Mouse (Mus musculus) cerebral cortex, adult 2 months (tissue): ENCODE data around the gene Gm47841.

Source experiments
- WGBS: fragments of 180-500 bp; shearing (Covaris S2); methylation state at CpG from one replicate; pipeline ENCODE4 v1.1.7; 2018; 5-methylcytosine and 5-hydroxymethylcytosine counted together

Gm47841 gene

DNA sequence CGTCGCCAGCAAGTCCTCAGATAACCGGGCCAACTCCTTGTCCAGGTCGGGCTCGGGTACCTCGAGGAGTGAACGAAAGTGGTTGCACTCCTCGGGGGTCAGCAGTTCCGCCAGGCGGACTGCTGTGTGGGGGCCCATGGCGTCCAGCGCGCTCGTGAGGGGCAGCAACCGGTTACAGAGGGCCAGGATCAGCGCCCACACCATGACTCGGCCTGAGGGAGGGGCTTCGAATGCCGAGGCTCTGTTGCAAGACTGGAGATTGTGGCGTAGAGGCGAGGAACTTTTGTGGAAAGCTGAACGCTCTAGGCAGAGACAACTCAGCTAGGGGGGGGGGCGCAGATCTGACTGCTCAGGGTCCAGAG, at the start of gene Gm47841:
Gene Gm47841, minus strand, starts transcription at position 204 of the 362 bp plus-strand sequence.
- 10% methylated on average over 22 of the region's 23 CpGs for WGBS

DNA sequence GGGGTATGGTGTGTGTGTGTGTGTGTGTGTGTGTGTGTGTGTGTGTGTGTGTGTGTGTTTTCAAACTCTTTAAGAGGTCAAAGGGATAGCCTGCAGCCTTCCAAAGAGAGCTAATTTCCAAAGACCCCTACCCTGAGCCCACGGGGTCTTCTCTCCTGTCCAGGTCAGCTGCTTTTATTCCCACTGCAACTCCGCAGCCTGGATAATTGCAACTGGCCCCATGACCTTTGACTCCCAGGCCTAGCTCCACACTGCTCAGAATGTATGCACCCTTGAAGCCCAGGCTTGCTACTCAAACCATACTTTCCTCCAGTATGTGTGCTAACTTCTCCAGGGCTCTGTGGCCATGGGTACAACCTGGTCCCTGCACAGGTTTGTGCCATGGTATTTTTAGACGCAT, 48.2 kb upstream of the Gm47841 start:
- 79% methylated on average over 3 of the region's 3 CpGs for WGBS

- 86% methylated on average over 9 of the region's 9 CpGs for WGBS
These were observed 47.8 kb upstream of the Gm47841 start for GRCm38 (mm10) chr15:101094979-101095378.

- WGBS = 89% methylated on average over 6 of the region's 6 CpGs
These were observed 46.8 kb upstream of the Gm47841 start for GRCm38 (mm10) chr15:101093988-101094387.

- WGBS = 49% methylated on average over 25 of the region's 25 CpGs
These were observed 45.8 kb upstream of the Gm47841 start for GRCm38 (mm10) chr15:101092829-101093648.

GRCm38 (mm10) chr15:101092121-101092828, 45.1 kb upstream of the Gm47841 start:
- 60% methylated on average over 14 of the region's 14 CpGs for WGBS

- WGBS = 96% methylated on average over 8 of the region's 8 CpGs
These were observed 44.4 kb upstream of the Gm47841 start for GRCm38 (mm10) chr15:101091551-101091950.

- WGBS = 40% methylated on average over 4 of the region's 4 CpGs
These were observed 41.1 kb upstream of the Gm47841 start for GRCm38 (mm10) chr15:101088291-101088690.

- WGBS = 59% methylated on average over 3 of the region's 3 CpGs
These were observed 39.8 kb upstream of the Gm47841 start for GRCm38 (mm10) chr15:101086956-101087355.

DNA sequence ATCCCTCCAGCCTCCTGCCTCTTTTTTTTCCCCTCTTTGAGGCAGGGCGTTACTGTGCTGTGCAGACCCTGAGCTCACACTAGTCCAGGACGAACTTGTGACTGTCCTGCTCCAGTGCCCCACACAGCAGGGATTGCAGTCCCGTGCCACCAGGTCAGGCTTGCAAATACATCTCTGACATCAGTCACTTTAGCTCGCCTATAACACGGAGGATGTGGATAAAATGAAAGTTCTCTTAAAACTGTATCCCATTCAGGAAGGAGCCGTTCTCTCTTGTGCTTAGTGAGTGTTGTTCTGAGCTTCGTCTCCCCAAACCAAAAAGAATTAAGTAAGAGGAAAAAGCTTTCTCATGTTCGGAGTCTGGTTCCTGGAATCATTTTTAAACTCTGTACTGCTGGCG, 39.3 kb upstream of the Gm47841 start:
- WGBS = 76% methylated on average over 9 of the region's 9 CpGs

- WGBS = 89% methylated on average over 10 of the region's 10 CpGs
These were observed 37.3 kb upstream of the Gm47841 start for GRCm38 (mm10) chr15:101084499-101084898.

DNA sequence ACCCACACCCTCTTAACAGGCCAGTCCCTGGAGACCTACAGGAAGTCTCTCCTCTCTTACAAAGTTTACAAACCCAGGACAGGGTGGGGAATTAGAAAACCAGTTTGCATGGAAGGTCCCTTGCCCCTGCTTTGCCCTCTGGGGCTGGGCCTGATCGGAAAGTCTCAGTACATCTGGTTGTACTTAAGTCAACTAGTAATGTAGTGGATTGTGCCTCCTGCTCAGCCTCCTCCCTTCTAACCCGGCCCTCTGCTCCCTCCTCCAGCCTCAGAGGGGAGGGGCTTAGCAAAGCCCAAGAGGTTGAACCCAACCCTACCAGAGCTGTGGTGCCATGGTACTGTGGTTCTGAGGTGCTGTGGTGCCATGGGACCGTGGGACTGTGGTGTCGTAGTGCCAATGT, 35.0 kb upstream of the Gm47841 start:
- 78% methylated on average over 4 of the region's 4 CpGs for WGBS

DNA sequence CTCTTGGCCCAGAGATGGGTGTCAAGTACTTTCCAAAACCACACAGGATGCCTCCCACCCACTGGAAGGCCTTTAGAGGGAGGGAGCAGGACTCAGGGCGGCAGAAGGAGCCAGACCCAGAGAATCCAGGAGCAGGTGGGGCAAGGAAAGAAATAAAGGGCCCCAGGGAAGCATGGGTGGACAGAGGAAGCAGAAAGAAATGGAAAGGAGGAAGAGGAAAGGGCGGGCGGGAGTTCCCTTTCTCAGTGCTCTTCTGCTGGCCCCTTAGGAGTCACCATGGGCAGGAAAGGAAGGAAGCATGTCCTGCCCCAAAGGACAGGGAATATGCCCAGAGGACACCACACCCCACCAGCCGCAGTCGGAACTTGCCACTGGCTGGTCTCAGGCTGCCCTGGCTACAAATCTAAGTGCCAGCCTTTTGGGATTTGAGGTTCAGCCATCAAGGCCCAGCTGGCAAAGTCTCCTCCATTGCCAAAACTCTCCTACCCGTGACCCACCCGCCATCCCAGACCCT, 33.9 kb upstream of the Gm47841 start:
- WGBS = 86% methylated on average over 7 of the region's 7 CpGs

GRCm38 (mm10) chr15:101080031-101080520, 32.9 kb upstream of the Gm47841 start:
- 87% methylated on average over 9 of the region's 9 CpGs for WGBS

DNA sequence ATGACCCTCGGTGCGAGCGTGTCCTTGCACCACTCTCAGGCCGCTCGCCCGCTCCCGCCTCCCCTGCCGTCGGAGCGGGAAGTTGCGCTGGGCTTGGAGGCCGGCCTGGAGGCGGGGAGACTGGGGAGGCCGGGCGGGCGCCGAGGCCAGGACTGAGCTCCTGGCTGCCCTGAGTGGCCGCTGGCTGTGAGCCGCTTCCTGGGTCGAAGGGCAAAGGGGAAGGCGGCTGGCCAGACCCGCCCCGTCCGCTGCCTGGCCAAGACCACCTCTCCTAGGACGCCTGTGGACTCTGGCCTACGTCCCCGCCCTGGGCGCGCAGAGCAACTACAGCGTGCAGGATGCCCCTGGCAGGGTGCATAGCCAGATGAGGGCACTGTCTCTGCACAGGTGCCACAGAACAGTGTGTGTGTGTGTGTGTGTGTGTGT, 31.5 kb upstream of the Gm47841 start:
- 7% methylated on average over 30 of the region's 30 CpGs for WGBS

DNA sequence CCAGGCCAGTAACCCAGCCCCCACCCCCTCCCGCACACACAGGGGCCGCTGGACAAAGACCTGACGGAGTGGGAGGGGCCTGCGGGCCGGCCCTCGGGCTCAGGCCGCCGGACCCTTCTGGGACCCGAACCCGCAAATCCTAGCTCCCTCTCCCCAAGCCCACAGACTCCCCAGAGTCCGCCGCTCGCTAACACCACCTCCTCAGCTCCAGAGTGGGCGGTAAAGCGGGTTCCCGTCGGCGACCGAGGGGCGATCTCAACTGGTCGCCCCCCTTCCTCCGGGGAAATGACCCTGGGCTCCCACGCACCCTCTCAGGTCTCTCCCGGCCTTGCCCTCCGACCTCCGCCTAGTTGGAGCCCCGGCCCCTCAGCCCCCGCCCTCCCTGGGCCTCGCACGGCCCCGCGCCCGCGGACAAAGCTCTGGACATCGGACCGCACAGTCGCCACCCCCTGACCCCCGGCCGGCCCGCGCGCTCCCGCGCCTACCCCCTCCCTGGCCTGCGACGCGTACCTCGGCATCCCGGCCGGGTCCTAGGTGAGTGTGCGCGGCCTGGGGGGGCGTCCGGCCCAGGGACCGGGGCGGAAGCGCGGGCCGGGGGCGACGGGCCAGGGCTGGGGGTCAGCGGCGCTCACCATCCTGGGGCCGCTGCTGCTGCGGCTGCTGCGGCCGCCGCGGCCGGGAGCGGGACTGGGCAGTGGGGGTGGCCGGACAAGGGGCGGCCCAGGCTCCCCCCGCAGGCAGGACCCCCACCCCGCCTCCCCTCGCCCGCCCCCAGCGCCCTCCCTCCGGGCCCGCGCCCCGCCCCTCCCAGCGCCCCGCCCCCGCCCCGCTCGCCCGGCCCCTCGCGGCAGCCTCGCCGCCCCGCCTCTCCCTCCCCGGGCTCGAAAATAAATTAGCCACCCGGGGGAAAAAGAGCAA, 30.9 kb upstream of the Gm47841 start, which contains the start of gene Fignl2:
Gene Fignl2, minus strand, starts transcription at position 755 of the 918 bp plus-strand sequence.
- 1% methylated on average over 82 of the region's 96 CpGs for WGBS

DNA sequence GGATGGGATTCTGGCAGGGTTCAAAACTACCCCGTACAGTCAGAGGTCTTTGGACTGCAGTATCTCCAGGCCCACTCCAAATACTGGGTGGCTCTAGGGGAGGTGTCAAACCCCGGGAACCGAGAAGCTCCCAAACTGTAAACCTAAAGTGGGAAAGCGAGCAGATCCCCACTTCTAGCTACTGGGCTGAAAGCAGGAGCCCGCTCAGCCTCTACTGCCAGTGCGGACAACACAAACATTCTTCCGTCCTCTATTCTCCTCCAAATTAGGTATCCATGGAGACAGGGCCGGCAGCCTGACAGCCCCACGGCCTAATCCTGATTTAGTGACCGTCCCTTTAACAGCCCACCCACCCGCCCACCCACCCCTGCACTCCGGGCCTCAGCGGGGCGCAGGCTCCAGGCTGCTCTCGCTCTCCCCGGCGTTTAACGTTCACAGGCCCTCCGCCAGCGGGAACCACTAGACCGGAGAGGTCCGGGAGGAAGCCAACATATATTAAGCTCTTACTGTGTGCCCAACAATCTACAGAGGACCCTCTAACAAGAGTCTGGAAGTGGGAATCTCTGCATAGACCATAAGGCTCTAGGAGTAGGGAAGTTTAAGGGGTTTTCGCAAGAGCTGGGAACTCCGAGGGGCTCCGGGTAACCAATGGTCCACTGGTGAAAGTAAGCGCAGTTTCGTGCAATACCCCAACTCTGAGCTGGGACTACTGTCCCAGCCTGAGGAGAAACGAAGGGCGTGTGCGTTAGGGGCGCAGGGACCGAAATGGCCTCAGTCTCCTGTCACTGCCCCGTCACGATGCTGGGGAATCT, 30.0 kb upstream of the Gm47841 start:
- WGBS = 20% methylated on average over 34 of the region's 34 CpGs

DNA sequence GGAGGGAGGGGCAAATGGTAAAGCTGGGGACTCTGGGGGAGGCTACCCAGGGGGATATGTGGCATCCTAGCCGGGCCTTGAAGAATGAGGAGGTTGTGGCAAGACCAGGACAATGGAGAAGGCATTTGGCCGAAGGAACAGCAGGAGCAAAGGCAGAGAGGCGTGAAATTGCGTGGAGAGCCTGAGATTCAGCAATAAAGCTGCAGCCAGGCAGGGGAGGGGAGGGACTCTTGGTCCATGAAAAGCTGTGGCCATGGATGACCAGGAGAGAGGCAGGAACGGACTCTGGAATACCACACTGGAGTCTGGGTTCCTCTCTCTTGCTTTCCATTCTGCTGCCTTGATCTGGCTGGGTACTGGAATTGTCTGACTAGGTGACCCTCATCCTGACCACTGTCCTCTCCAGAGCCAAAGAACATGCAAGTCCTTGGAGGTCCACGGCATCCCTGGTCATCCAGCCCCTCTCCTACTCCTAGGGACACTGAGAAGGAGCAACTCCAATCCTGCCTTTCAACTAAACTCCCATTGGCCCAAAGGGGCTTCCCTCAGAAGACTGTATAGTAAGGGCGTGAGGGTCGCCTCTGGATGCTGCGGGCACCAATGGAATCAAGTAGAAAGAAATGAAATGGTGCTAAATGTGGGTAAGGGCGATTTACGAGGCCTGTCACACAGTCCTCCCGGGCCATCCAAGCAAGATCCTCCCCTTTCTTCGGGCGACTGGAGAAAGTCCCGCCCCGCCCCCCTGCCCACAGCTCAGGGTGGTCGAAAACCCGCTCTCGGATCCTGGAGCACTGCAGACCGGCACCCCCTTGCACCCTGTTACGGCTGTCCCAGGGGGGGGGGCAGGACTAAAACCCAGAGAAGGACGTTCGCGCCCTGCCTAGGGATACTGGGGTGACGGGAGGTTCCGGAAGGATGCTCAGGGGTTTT, 29.1 kb upstream of the Gm47841 start:
- WGBS = 46% methylated on average over 26 of the region's 26 CpGs

DNA sequence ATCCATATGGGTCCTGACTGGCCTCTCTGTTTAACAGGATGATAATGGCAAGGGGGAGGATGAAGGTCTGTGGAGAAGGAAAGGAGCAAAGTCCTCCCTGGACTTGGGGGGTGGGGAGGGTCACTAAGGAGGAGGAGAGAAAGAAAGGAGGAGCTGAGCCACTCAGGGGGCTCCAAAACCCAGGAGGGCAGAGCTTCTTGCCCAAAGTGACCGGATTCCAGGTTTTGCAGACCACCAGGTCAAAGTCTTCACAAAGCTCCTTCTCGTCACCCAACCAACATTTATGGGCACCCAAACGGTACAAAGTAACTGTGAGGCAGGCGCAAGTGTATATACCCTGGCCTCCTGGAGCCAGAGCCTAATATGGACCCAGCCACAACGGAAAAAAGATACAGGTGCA, 28.5 kb upstream of the Gm47841 start:
- WGBS = 86% methylated on average over 5 of the region's 5 CpGs

- 92% methylated on average over 4 of the region's 4 CpGs for WGBS
These were observed 28.0 kb upstream of the Gm47841 start for GRCm38 (mm10) chr15:101075150-101075549.
